16 mouse cellular contexts compared by ENCODE assay signal in genomic region chr12:75537019-75537672, GRCm38 (mm10). TPM values are rescaled to one million over a fixed set of nuclear protein-coding genes. Genes with fewer than 3 reads are reported as not detected.
A peak's percentile ranks its signal among the peaks of the same experiment; 100 is the strongest.
DNase-seq lines count a peak whose midpoint lies in the region; ATAC-seq and TF ChIP-seq lines count a peak whose summit lies in the region.
"Had no signal": no experiment of that assay in that cellular context is flagged by ENCODE, and none has a peak within 500 bp of the region (broad histone marks: within the 10 kb centered on the region; RNA-seq: fewer than 3 reads in every experiment).

No protein-coding gene starts in this region.

- TF ChIP-seq EP300 in MEL (IDR thresholded peaks at IDR 0.05; ENCODE audit: low read depth in 1 of 2, low read length in 2 of 2) = peak; percentile 51 to 63; a peak in 3 of 4 replicates

- no peak overlapping the region for H3K9ac ChIP-seq in kidney, embryonic 15.5 days
- H3K9ac ChIP-seq in MEL (ENCODE audit: control insufficient read depth, low read depth, low read length, poor library complexity, severe bottlenecking) = no peak overlapping the region
- H3K9ac ChIP-seq: forebrain, postnatal 0 days; midbrain, embryonic 15.5 days had no signal

- peaks cover 15% of the 10 kb centered on the region for H3K4me1 ChIP-seq in kidney, embryonic 15.5 days
- H3K4me1 ChIP-seq in kidney, adult 2 months (ENCODE audit: control insufficient read depth, insufficient read depth, low read length) = peaks cover 13% of the 10 kb centered on the region
- H3K4me1 ChIP-seq in MEL (ENCODE audit: control insufficient read depth in 1 of 2, insufficient read depth in 2 of 2, low read length in 2 of 2) = peaks cover 6 to 15% of the 10 kb centered on the region in 2 experiments

- 62% methylated on average over 7 of the region's 7 CpGs for WGBS in kidney, embryonic 15.5 days
- 52% methylated on average over 7 of the region's 7 CpGs for WGBS in kidney, adult 2 months

- H3K27me3 ChIP-seq in kidney, embryonic 15.5 days = no peaks in the 10 kb centered on the region
- H3K27me3 ChIP-seq in kidney, adult 2 months (replicated peaks; ENCODE audit: control insufficient read depth, insufficient read depth, low read length) = no peaks in the 10 kb centered on the region
- H3K27me3 ChIP-seq in MEL (ENCODE audit: control insufficient read depth in 1 of 2, insufficient read depth in 2 of 2, low read length in 2 of 2) = no peaks in the 10 kb centered on the region
- H3K27me3 ChIP-seq: midbrain, embryonic 15.5 days had no signal

- no peak for DNase-seq in kidney, adult 2 months
- DNase-seq in MEL (ENCODE audit: low read depth, low spot score) (peak; percentile 53), ZHBTc4 (ENCODE audit: low read depth, low spot score) (peak; percentile 44)
- DNase-seq in right cerebral cortex, postnatal 4 days = no peak
- DNase-seq in embryo, embryonic 11 days = no peak
- DNase-seq: cerebellum, adult 8-10 months; forebrain, postnatal 0 days; gastrocnemius, postnatal 10 days; kidney, postnatal 14 days; retina, postnatal 1 day; thymus, adult 18-20 months had no signal

- no peak for TF ChIP-seq CTCF in kidney, adult 2 months (conservative IDR thresholded peaks at IDR 0.05; ENCODE audit: insufficient read depth, insufficient read length, low read depth, low read length)
- no peak for TF ChIP-seq CTCF in MEL (IDR thresholded peaks at IDR 0.05 in 2 of 3, conservative IDR thresholded peaks at IDR 0.05 in 1 of 3; ENCODE audit: control insufficient read depth in 1 of 3, insufficient read depth in 1 of 3, low read depth in 2 of 3, low read length in 3 of 3, poor library complexity in 1 of 3, severe bottlenecking in 1 of 3)

- no peaks in the 10 kb centered on the region for H3K9me3 ChIP-seq in kidney, embryonic 15.5 days (replicated peaks)
- H3K9me3 ChIP-seq in MEL (replicated peaks; ENCODE audit: insufficient read depth, low read length) = no peaks in the 10 kb centered on the region
- H3K9me3 ChIP-seq: hindbrain, embryonic 10.5 days; midbrain, embryonic 15.5 days had no signal

- no peak for TF ChIP-seq POLR2A in kidney, adult 2 months (IDR thresholded peaks at IDR 0.05; ENCODE audit: low read depth, low read length)
- no peak for TF ChIP-seq POLR2A in MEL (IDR thresholded peaks at IDR 0.05; ENCODE audit: control insufficient read depth in 1 of 2, insufficient read depth in 1 of 2, low read depth in 1 of 2, low read length in 2 of 2, poor library complexity in 1 of 2)

- H3K27ac ChIP-seq in kidney, embryonic 15.5 days = 0 out of 2 replicates have a peak overlapping the region, but pooled peaks have one; percentile 3
- no peak overlapping the region for H3K27ac ChIP-seq in kidney, adult 2 months (ENCODE audit: insufficient read depth, low read depth, low read length)
- H3K27ac ChIP-seq in MEL (ENCODE audit: control insufficient read depth, low read depth, low read length) = no peak overlapping the region
- H3K27ac ChIP-seq: hindbrain, embryonic 10.5 days; midbrain, embryonic 15.5 days had no signal

- no peak overlapping the region for H3K4me2 ChIP-seq in kidney, embryonic 15.5 days
- H3K4me2 ChIP-seq: midbrain, embryonic 15.5 days had no signal

- peaks cover 24% of the 10 kb centered on the region for H3K79me2 ChIP-seq in MEL (ENCODE audit: control insufficient read depth, insufficient read depth, low read length, poor library complexity)

- ATAC-seq in kidney, embryonic 15.5 days (replicated peaks; ENCODE audit: low FRiP score) = no peak
- peak; percentile 68 for ATAC-seq in megakaryocyte-erythroid progenitor cell, adult 5-6 weeks (replicated peaks; ENCODE audit: low FRiP score, low TSS enrichment, poor library complexity, severe bottlenecking)
- ATAC-seq: forebrain, postnatal 0 days; inflammation-experienced regulatory T-cells, adult 6 months; midbrain, embryonic 15.5 days had no signal

- H3K36me3 ChIP-seq in kidney, embryonic 15.5 days = no peaks in the 10 kb centered on the region
- no peaks in the 10 kb centered on the region for H3K36me3 ChIP-seq in kidney, adult 2 months (ENCODE audit: control insufficient read depth, insufficient read depth, low read length)
- H3K36me3 ChIP-seq in MEL (ENCODE audit: control insufficient read depth in 1 of 2, insufficient read depth in 2 of 2, low read length in 2 of 2) = peaks cover 0 to 17% of the 10 kb centered on the region in 2 experiments; a peak in 2 of 4 replicates
- H3K36me3 ChIP-seq: hindbrain, embryonic 10.5 days; midbrain, embryonic 15.5 days had no signal

- no peak overlapping the region for H3K4me3 ChIP-seq in kidney, embryonic 15.5 days (replicated peaks)
- H3K4me3 ChIP-seq in kidney, adult 2 months (ENCODE audit: insufficient read depth, low read depth, low read length) = no peak overlapping the region
- H3K4me3 ChIP-seq in MEL (ENCODE audit: control insufficient read depth in 1 of 2, insufficient read depth in 1 of 2, low read depth in 2 of 2, low read length in 2 of 2) = peak overlapping the region; percentile 21 to 36; a peak in 3 of 4 replicates
- H3K4me3 ChIP-seq: hindbrain, embryonic 10.5 days; midbrain, embryonic 15.5 days had no signal

- TF ChIP-seq RAD21 in MEL (IDR thresholded peaks at IDR 0.05; ENCODE audit: low read depth, low read length) = no peak

TF ChIP-seq in MEL, 35 proteins besides CTCF, POLR2A, EP300 and RAD21:
- TF ChIP-seq MAX (IDR thresholded peaks at IDR 0.05; ENCODE audit: low read length) (no peak), MYC (IDR thresholded peaks at IDR 0.05; ENCODE audit: low read depth, low read length) (no peak), TBP (IDR thresholded peaks at IDR 0.05; ENCODE audit: low read depth, low read length) (no peak), CHD2 (IDR thresholded peaks at IDR 0.05; ENCODE audit: low read length) (no peak), SIN3A (IDR thresholded peaks at IDR 0.05; ENCODE audit: low read length) (peak; percentile 77), UBTF (IDR thresholded peaks at IDR 0.05; ENCODE audit: borderline replicate concordance, insufficient read depth, low read depth, low read length) (no peak), TCF12 (IDR thresholded peaks at IDR 0.05; ENCODE audit: low read depth, low read length) (peak; percentile 35; the same call in 1 of the 2 replicates), KAT2A (conservative IDR thresholded peaks at IDR 0.05; ENCODE audit: low read depth, low read length) (no peak), GATA1 (IDR thresholded peaks at IDR 0.05; ENCODE audit: low read depth, low read length) (peak; percentile 57), USF1 (IDR thresholded peaks at IDR 0.05; ENCODE audit: low read depth, low read length) (no peak), RCOR1 (IDR thresholded peaks at IDR 0.05; ENCODE audit: low read depth, low read length) (0 out of 2 replicates have a peak, but pooled peaks have one; percentile 30), MAZ (IDR thresholded peaks at IDR 0.05; ENCODE audit: low read depth, low read length) (0 out of 2 replicates have a peak, but pooled peaks have one; percentile 30), MXI1 (IDR thresholded peaks at IDR 0.05; ENCODE audit: low read depth, low read length) (peak; percentile 45; the same call in 1 of the 2 replicates), E2F4 (IDR thresholded peaks at IDR 0.05; ENCODE audit: borderline replicate concordance, low read depth, low read length) (no peak), MEF2A (IDR thresholded peaks at IDR 0.05; ENCODE audit: extremely low read depth, insufficient replicate concordance, low read depth, low read length, poor library complexity, severe bottlenecking) (no peak)

RNA-seq across cellular contexts. Expression of gene Ppp2r5e, which starts 58.9 kb away (rescaled TPM):
- 12.4 and 13.6 TPM in 2 replicates for polyA plus RNA-seq in kidney, embryonic 15.5 days (2015; fragmentation: Nextera tagmentation; extraction: Ambion mirVana)
- 17.1 and 17.3 TPM in 2 replicates for polyA plus RNA-seq in kidney, adult 2 months (2012; rRNA removed)
- 9.0 and 10.8 TPM in 2 replicates for total RNA-seq in MEL (2012; rRNA removed)
- polyA plus RNA-seq in MEL (2012; ENCODE audit: insufficient read depth in 1 of 2, insufficient read length in 2 of 2, low read depth in 1 of 2, low replicate concordance in 2 of 2, missing spikeins in 1 of 2) = 100 to 1,000 TPM in 1 of 2 experiments, 10 to 100 TPM in 1; 21.3 to 200 TPM
- 26.7 and 35.4 TPM in 2 replicates for total RNA-seq in megakaryocyte-erythroid progenitor cell, adult 5-6 weeks (2014; fragmentation: Nextera tagmentation)
- 14.3 and 14.7 TPM in 2 replicates for total RNA-seq in megakaryocyte-erythroid progenitor cell, adult 5-6 weeks (2017)

Comparison
In these comparisons a context has a peak if more than half of its experiments do, and no peak if none do; other contexts are left out.
1. H3K4me3 ChIP-seq: peak in MEL (2 of 2); none in kidney, embryonic 15.5 days (single experiment) and kidney, adult 2 months (single experiment).
2. DNase-seq: peak in MEL (single experiment) and ZHBTc4 (single experiment); none in kidney, adult 2 months (single experiment), right cerebral cortex, postnatal 4 days (single experiment) and embryo, embryonic 11 days (single experiment).